Mouse (Mus musculus) ES-Bruce4 (cell line): Measurements from ENCODE around the gene Mef2a. TPM values are rescaled to one million over a fixed set of nuclear protein-coding genes. Genes with fewer than 3 reads are reported as not detected.

Experiments
- H3K27ac ChIP-seq: 2 replicates; pipeline ENCODE4 v1.5.1; 2012; ENCODE audit warnings: low read length, inconsistent platforms; ENCODE audit not compliant: insufficient read depth
- H3K27me3 ChIP-seq: 2 replicates; pipeline ENCODE4 v1.6.1; 2012; ENCODE audit warnings: mild to moderate bottlenecking, low read length, inconsistent platforms; ENCODE audit not compliant: control insufficient read depth, poor library complexity, insufficient read depth, severe bottlenecking
- H3K36me3 ChIP-seq: 2 replicates; pipeline ENCODE4 v1.6.1; 2012; ENCODE audit warnings: inconsistent platforms, mild to moderate bottlenecking, low read length, moderate library complexity; ENCODE audit not compliant: control insufficient read depth, poor library complexity, insufficient read depth, severe bottlenecking
- H3K4me1 ChIP-seq: one replicate; pipeline ENCODE4 v1.8.1; 2011; ENCODE audit warnings: low read length; ENCODE audit not compliant: control insufficient read depth, insufficient read depth
- H3K4me3 ChIP-seq: 2 replicates; pipeline ENCODE4 v1.5.1; 2011; ENCODE audit warnings: low read depth, mild to moderate bottlenecking, low read length
- H3K9ac ChIP-seq: 2 replicates; pipeline ENCODE4 v1.6.1; 2012; ENCODE audit warnings: low read depth, mild to moderate bottlenecking, inconsistent platforms; ENCODE audit not compliant: poor library complexity, severe bottlenecking
- H3K9me3 ChIP-seq: replicated peaks from 2 replicates; pipeline ENCODE4 v1.6.1; 2012; ENCODE audit warnings: mild to moderate bottlenecking, low read length, inconsistent platforms; ENCODE audit not compliant: control insufficient read depth, poor library complexity, insufficient read depth, severe bottlenecking
- CTCF ChIP-seq: IDR thresholded peaks from one replicate; pipeline ENCODE4 v1.8.1; 2011; ENCODE audit warnings: low read depth, low read length
- EP300 ChIP-seq: IDR thresholded peaks from 2 replicates; pipeline ENCODE4 v1.6.1; 2011; ENCODE audit warnings: low read depth, low read length; ENCODE audit not compliant: insufficient read depth
- POLR2A ChIP-seq: IDR thresholded peaks from one replicate; pipeline ENCODE4 v1.8.1; 2011; ENCODE audit warnings: low read length; ENCODE audit not compliant: insufficient read depth
- polyA plus RNA-seq: library from polyadenylated mRNA; stranded (reverse); fragments of >200 nt; gene quantifications from 2 replicates; pipeline ENCODE4 v1.2.4, GENCODE M21; 2011; ENCODE audit warnings: low read depth; ENCODE audit not compliant: missing spikeins, insufficient read depth, insufficient read length

The Mef2a gene
- 29.5 and 31.6 TPM in 2 replicates for polyA plus RNA-seq

GRCm38 (mm10) chr7:67372729-67373583, at the start of gene Mef2a:
TSS of gene Mef2a (minus strand) at chr7:67372858.
- Histone ChIP-seq H3K9ac (peak within 1 kb of the TSS; percentile 97), H3K4me3 (peak within 1 kb of the TSS; percentile 95), H3K4me1 (no peaks in the 10 kb centered on the region), H3K27me3 (no peaks in the 10 kb centered on the region; the same call in 1 of the 2 replicates), H3K27ac (no peak within 1 kb of the TSS), H3K9me3 (no peaks in the 10 kb centered on the region), H3K36me3 (no peaks in the 10 kb centered on the region)
- TF ChIP-seq CTCF = no peak
- 0 out of 2 replicates have a peak, but pooled peaks have one; percentile 40 for TF ChIP-seq EP300

GRCm38 (mm10) chr7:67421476-67422186, 49.0 kb upstream of the Mef2a start:
- no peak for TF ChIP-seq EP300
- TF ChIP-seq CTCF = no peak
- TF ChIP-seq POLR2A = no peak
- Histone ChIP-seq H3K27ac (no peak overlapping the region), H3K9me3 (peaks cover 4% of the 10 kb centered on the region; the same call in 1 of the 2 replicates), H3K4me1 (no peaks in the 10 kb centered on the region), H3K4me3 (no peak overlapping the region), H3K9ac (no peak overlapping the region), H3K27me3 (no peaks in the 10 kb centered on the region), H3K36me3 (no peaks in the 10 kb centered on the region)

GRCm38 (mm10) chr7:67421088-67421475, 48.4 kb upstream of the Mef2a start:
- H3K27ac ChIP-seq = no peak overlapping the region

DNA sequence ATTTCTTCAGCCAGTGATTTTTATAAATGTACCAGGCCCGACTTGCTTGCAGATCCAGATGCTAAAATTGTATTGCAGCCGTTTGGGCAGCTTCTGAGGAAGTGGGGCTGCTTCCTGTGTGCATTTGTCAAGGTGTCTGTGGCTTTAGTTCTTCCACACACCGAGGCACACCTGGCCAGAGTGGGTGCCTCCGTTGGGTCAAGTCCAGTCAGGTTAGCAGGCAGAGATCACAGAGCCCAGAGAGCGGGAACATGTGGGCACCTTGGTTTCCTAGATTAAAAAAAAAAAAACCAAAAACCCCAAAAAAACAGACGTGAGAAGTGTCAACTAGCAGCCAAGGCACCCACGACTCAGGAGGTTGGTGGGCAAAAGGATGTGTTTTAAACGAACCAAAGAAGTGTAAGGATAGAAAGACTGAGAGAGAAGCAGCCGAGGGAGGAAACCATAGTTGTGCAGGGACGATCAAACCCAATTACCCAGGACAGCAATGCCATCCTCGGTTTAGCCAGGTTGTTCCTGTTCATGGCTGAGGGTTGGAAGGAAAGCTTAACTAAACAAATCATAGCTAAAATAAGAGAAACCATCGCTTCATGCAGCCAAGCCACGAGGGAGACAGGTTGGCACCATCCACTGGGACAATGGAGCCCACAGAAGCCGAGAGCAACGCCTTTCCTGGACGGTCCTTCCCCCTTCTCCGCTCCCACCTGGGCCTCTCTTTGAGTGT, 47.1 kb upstream of the Mef2a start:
- H3K9ac ChIP-seq = no peak overlapping the region
- no peak overlapping the region for H3K4me3 ChIP-seq
- H3K4me1 ChIP-seq = no peaks in the 10 kb centered on the region
- no peaks in the 10 kb centered on the region for H3K27me3 ChIP-seq
- H3K36me3 ChIP-seq = no peaks in the 10 kb centered on the region
- TF ChIP-seq POLR2A = no peak
- TF ChIP-seq CTCF = no peak
- TF ChIP-seq EP300 = no peak
- H3K27ac ChIP-seq = no peak overlapping the region
- H3K9me3 ChIP-seq = peaks cover 4% of the 10 kb centered on the region; the same call in 1 of the 2 replicates

More at GRCm38 (mm10) chr7:67421088-67421475, 48.4 kb upstream of the Mef2a start:
- no peak overlapping the region for H3K9ac ChIP-seq
- H3K4me3 ChIP-seq = no peak overlapping the region
- no peaks in the 10 kb centered on the region for H3K36me3 ChIP-seq
- TF ChIP-seq POLR2A = no peak
- TF ChIP-seq EP300 = no peak
- no peak for TF ChIP-seq CTCF
- no peaks in the 10 kb centered on the region for H3K4me1 ChIP-seq
- H3K27me3 ChIP-seq = no peaks in the 10 kb centered on the region
- H3K9me3 ChIP-seq = peaks cover 4% of the 10 kb centered on the region; the same call in 1 of the 2 replicates

DNA sequence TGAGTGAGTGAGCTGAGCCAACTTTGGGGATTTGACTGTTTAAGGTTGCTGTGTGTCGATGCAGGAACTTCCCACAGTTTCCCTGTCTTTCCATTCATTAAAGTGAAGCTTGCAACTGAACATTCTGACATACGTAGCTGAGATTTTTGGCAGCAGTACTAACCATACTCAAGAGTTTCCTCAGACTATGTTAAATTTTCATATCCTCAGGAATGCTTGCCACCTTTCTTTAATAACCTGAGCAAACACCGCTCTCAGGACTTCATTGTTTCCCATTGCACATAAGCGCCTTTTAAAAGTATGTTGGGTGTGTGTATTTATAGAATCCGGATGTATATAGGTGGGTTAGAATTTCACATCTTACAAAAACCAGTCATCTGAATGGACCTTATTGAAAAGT, 45.5 kb upstream of the Mef2a start:
- no peak overlapping the region for H3K27ac ChIP-seq
- no peak overlapping the region for H3K4me3 ChIP-seq
- TF ChIP-seq CTCF = no peak
- TF ChIP-seq POLR2A = no peak
- no peak for TF ChIP-seq EP300
- H3K27me3 ChIP-seq = no peaks in the 10 kb centered on the region
- H3K4me1 ChIP-seq = no peaks in the 10 kb centered on the region
- H3K36me3 ChIP-seq = no peaks in the 10 kb centered on the region
- H3K9me3 ChIP-seq = peaks cover 4% of the 10 kb centered on the region; the same call in 1 of the 2 replicates
- no peak overlapping the region for H3K9ac ChIP-seq
